Mouse (Mus musculus) embryonic facial prominence, embryonic 13.5 days (tissue): Measurements from ENCODE around the gene Fgfr2. TPM values are rescaled to one million over a fixed set of nuclear protein-coding genes. Genes with fewer than 3 reads are reported as not detected.

Experiments used
- ATAC-seq: fragments of 200-750 bp; cut with Nextera tagmentation; 2 replicates; pipeline ENCODE4 v1.8.0; 2017; ENCODE audit warnings: low read depth; ENCODE audit not compliant: insufficient number of reproducible peaks, insufficient read depth, low FRiP score, low TSS enrichment
- H3K27ac ChIP-seq: fragments of 300-500 bp; sonication (generic); 2 replicates; pipeline ENCODE4 v1.5.1; 2015; ENCODE audit warnings: moderate library complexity, mild to moderate bottlenecking, inconsistent platforms
- H3K27me3 ChIP-seq: fragments of 300-500 bp; sonication (generic); 2 replicates; pipeline ENCODE4 v1.6.1; 2015; ENCODE audit warnings: mild to moderate bottlenecking, inconsistent platforms
- H3K36me3 ChIP-seq: fragments of 300-500 bp; sonication (generic); 2 replicates; pipeline ENCODE4 v1.6.1; 2015; ENCODE audit warnings: mild to moderate bottlenecking, inconsistent platforms
- H3K4me1 ChIP-seq: fragments of 300-500 bp; sonication (generic); 2 replicates; pipeline ENCODE4 v1.6.1; 2015; ENCODE audit warnings: inconsistent platforms
- H3K4me2 ChIP-seq: fragments of 300-500 bp; sonication (generic); 2 replicates; pipeline ENCODE4 v1.6.1; 2015; ENCODE audit warnings: moderate library complexity, mild to moderate bottlenecking, inconsistent platforms
- H3K4me3 ChIP-seq: fragments of 300-500 bp; sonication (generic); 2 replicates; pipeline ENCODE4 v1.5.1; 2015; ENCODE audit warnings: mild to moderate bottlenecking, inconsistent platforms
- H3K9ac ChIP-seq: fragments of 300-500 bp; sonication (generic); 2 replicates; pipeline ENCODE4 v1.6.1; 2015; ENCODE audit warnings: mild to moderate bottlenecking, inconsistent platforms
- H3K9me3 ChIP-seq: fragments of 300-500 bp; sonication (generic); 2 replicates; pipeline ENCODE4 v1.6.1; 2016; ENCODE audit warnings: inconsistent platforms
- WGBS: fragments of 180-500 bp; shearing (Covaris S2); methylation state at CpG from one replicate; pipeline ENCODE4 v1.1.7; 2015; ENCODE audit warnings: mixed read lengths; 5-methylcytosine and 5-hydroxymethylcytosine counted together
- polyA plus RNA-seq: library from polyadenylated mRNA; unstranded; fragments of >200 nt; fragmentation: Nextera tagmentation; extraction: Ambion mirVana; gene quantifications from 2 replicates; pipeline ENCODE4 v1.2.1, GENCODE M21; 2015

The Fgfr2 gene
- polyA plus RNA-seq, 1 experiment from 2014 or later: 174 TPM

DNA sequence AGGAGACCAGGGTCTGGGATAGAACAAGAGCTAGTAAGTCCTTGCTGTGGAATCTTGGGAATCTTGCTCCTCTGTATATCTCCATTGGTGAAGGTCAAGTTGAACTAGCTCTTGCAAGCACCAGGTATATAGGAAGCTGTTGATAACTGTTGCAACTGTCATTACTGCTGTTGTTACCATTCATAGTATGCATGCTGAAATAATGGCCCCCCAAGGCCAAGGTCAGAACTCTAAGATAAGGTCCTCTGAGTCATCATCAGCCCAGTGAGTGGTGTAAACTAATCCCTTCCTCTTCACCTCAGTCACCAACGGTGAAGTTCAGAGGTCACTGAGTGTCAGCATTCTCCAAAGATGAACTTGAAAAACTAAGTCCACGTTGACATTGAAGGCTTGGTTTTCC is 710.6 kb downstream of the Fgfr2 start:
- no peak overlapping the region for H3K4me3 ChIP-seq
- H3K27me3 ChIP-seq: no peaks in the 10 kb centered on the region
- peaks cover 14% of the 10 kb centered on the region for H3K4me1 ChIP-seq
- no peak overlapping the region for H3K9ac ChIP-seq
- no peak overlapping the region for H3K27ac ChIP-seq
- H3K36me3 ChIP-seq: no peaks in the 10 kb centered on the region
- H3K9me3 ChIP-seq: no peaks in the 10 kb centered on the region
- no peak for ATAC-seq
- WGBS: 54% methylated on average over 2 of the region's 2 CpGs
- no peak overlapping the region for H3K4me2 ChIP-seq

DNA sequence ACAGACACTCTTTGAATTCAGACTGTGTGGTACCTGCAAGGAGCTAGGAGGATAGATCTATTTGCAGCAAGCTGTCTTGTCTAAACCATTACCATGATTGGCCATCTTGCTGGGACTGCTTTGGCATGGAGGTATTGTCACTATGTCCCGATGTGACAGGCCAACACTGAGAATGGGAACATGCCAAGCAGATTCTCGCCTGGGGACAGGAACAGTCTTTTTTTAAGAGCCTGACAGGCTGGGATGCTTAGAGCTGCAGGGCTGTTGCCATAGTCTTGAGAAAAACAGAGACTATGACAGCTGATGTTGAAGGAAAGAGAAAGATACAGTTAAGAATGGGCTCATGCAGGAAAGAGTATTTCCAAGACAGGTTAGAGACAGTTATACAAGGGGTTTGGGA is 711.4 kb downstream of the Fgfr2 start:
- H3K4me2 ChIP-seq: no peak overlapping the region
- no peaks in the 10 kb centered on the region for H3K9me3 ChIP-seq
- no peaks in the 10 kb centered on the region for H3K27me3 ChIP-seq
- H3K36me3 ChIP-seq: no peaks in the 10 kb centered on the region
- no peak overlapping the region for H3K27ac ChIP-seq
- peaks cover 18% of the 10 kb centered on the region for H3K4me1 ChIP-seq
- no peak for ATAC-seq
- H3K4me3 ChIP-seq: no peak overlapping the region
- 72% methylated on average over 2 of the region's 2 CpGs for WGBS
- no peak overlapping the region for H3K9ac ChIP-seq

DNA sequence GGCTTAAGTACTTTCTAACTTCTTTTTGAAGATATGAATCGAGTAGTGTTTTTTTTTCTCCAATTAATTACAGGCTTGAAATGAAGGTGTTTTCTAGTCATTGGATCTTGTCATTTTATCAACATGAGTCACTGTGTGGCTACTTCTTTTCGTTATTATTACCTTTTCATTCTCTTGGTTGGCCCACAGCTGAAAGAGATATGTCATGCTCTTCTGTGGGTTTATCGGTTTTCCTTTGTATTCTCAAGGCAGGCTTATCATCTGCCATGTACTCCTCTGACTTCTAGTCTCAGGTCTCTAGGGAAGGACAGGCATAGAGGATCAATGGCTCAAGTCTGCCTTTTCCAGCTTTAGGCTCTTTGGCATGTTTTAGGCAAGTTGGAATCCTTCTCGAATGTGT is 712.2 kb downstream of the Fgfr2 start:
- no peak for ATAC-seq
- no peak overlapping the region for H3K4me3 ChIP-seq
- H3K27me3 ChIP-seq: no peaks in the 10 kb centered on the region
- H3K9ac ChIP-seq: no peak overlapping the region
- WGBS: 87% methylated on average over 4 of the region's 4 CpGs
- no peaks in the 10 kb centered on the region for H3K36me3 ChIP-seq
- H3K27ac ChIP-seq: no peak overlapping the region
- H3K4me2 ChIP-seq: no peak overlapping the region
- H3K9me3 ChIP-seq: no peaks in the 10 kb centered on the region
- H3K4me1 ChIP-seq: peaks cover 21% of the 10 kb centered on the region

DNA sequence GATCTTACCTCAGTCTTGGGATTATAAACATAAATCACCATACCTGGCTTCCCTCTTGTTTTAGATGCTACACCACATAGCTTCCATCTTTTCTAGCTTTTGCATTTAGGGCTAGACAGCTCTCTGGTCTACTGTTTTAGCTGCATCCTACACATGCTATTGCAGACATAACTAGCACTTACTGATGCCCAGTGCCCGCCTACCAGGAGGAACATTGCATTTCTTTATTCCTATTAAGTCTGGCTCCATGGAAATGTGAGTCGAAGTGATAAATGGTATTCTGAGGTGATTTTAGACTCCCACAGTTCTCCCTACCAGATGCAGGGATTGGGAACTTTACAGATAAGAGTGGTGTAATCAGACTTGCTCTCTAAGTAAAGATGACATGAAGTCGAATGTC is 713.3 kb downstream of the Fgfr2 start:
- Histone ChIP-seq H3K4me3 (no peak overlapping the region), H3K27ac (no peak overlapping the region), H3K36me3 (no peaks in the 10 kb centered on the region), H3K9me3 (no peaks in the 10 kb centered on the region), H3K27me3 (no peaks in the 10 kb centered on the region), H3K4me1 (peaks cover 32% of the 10 kb centered on the region), H3K4me2 (no peak overlapping the region), H3K9ac (no peak overlapping the region)
- WGBS: 84% methylated on average over 3 of the region's 3 CpGs
- ATAC-seq: no peak

DNA sequence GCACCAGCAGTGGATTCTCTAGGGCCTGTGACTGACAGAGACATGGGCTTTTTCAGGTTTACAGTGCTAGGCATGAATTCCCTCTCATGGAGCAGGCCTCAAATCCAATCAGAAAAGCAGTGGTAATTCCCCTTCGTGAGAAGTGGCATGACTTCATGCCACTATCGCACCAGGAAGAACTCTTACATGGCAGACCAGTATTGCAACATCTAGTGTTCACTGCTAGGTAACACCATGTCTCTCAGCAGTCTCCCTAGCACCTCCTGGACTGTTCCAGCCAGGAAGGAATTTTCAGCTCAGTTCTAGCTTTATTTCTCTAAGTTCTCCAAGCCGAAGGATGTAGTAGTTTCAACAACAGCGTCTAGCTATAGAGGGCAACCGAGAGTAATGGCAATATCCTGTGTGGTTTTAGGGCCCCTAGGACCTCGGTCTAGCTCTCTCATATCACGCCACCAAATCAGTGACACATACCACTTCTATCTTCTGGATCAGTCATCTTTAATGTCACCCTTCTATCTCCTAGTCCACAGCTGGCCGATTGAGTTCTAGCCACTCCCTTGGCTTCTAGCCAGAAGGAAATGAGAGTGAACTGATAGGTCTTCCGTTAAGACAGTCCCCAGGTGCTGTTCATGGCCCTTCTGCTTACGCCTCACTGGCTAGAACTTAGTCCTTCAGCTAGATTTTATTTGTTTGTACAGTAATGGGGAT is 720.6 kb downstream of the Fgfr2 start:
- Histone ChIP-seq H3K27ac (no peak overlapping the region), H3K27me3 (no peaks in the 10 kb centered on the region), H3K4me1 (peaks cover 41% of the 10 kb centered on the region), H3K9ac (no peak overlapping the region), H3K4me2 (no peak overlapping the region), H3K4me3 (no peak overlapping the region), H3K9me3 (no peaks in the 10 kb centered on the region), H3K36me3 (no peaks in the 10 kb centered on the region)
- 81% methylated on average over 10 of the region's 10 CpGs for WGBS
- ATAC-seq: no peak

DNA sequence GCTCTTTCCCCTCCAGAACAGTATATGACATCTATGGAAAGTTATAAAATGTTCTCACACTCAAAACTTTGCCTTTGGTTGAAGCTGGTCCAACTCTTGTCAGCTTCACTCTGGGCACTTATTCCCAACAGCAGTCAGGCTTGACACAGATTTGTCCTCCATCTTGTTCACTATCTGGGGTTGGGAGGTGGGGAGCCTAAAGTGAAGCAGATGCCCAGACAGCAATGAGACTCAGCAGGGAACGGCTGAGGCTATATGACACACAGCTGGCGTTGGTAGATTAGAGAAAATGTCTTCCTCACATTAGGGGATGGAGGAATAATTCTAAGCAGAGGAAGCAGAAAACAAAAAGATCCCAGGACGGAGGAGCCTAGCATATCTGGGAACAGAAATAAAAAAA is 724.7 kb downstream of the Fgfr2 start:
- WGBS: 57% methylated on average over 3 of the region's 3 CpGs
- no peaks in the 10 kb centered on the region for H3K36me3 ChIP-seq
- H3K27me3 ChIP-seq: no peaks in the 10 kb centered on the region
- no peak overlapping the region for H3K4me3 ChIP-seq
- H3K4me2 ChIP-seq: no peak overlapping the region
- no peak for ATAC-seq
- H3K9ac ChIP-seq: no peak overlapping the region
- H3K27ac ChIP-seq: no peak overlapping the region
- peaks cover 25% of the 10 kb centered on the region for H3K4me1 ChIP-seq
- no peaks in the 10 kb centered on the region for H3K9me3 ChIP-seq

DNA sequence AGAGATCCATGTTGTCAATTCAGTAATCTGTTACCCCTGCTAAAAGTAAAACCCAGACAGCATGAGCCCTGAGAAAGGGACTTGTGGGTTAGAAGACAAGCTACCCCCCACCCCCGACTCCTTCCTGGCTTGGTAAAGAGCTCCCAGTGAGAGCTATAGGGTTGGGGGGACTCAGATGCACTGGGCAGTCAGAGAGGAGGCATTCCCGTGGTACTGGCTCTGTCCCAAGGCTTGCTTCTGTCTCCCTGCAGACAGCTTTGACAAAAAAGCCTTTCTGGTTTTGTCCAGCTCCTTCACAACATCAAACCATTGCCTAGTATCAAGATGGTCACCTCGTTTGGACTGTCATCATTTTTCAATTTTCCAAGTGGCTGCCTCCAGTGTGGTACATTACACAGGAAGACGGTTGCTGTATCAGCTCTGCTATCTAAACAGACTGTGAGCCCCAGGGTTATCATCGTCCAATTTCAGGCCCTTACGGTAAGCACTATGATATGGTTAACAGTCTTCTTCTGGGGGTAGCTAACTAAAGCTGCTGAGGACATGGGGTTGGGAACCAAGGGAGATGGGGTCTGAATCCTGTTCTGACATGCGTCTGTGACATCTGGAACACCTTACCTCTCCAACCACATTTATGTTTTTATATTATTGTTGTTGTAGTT is 726.4 kb downstream of the Fgfr2 start:
- no peak for ATAC-seq
- H3K4me1 ChIP-seq: peaks cover 21% of the 10 kb centered on the region
- H3K36me3 ChIP-seq: no peaks in the 10 kb centered on the region
- H3K9me3 ChIP-seq: no peaks in the 10 kb centered on the region
- no peak overlapping the region for H3K9ac ChIP-seq
- 62% methylated on average over 7 of the region's 7 CpGs for WGBS
- no peak overlapping the region for H3K4me2 ChIP-seq
- H3K27ac ChIP-seq: peak overlapping the region; percentile 29; the same call in 1 of the 2 replicates
- H3K27me3 ChIP-seq: no peaks in the 10 kb centered on the region
- no peak overlapping the region for H3K4me3 ChIP-seq

DNA sequence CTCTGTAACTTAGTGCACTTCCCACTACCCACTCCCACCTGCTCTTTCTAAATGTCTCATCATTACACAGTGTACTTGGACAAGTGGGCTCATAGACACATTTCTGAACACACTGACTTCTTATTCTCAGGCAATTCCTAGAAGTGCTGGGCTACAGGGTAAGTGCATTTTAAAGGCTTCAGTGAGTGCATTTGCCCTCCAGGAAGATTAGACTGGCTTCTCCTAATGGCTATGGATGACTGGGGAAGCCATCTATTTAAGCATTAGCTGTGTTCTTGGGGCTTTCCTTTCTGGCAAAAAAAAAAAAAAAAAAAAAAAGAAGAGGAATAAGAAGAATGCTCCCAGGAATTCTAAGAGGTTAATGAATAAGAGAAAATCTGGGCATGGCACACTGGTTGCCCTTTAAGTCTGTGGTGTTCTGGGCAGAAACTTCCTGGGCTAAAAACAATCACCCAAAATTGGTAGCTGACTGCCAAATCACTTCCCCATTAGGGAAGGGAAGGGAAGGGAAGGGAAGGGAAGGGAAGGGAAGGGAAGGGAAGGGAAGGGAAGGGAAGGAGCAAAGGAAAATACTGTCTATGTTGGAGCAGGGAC is 729.5 kb downstream of the Fgfr2 start:
- H3K27ac ChIP-seq: no peak overlapping the region
- H3K27me3 ChIP-seq: no peaks in the 10 kb centered on the region
- no peaks in the 10 kb centered on the region for H3K9me3 ChIP-seq
- no peak overlapping the region for H3K4me2 ChIP-seq
- peaks cover 35% of the 10 kb centered on the region for H3K4me1 ChIP-seq
- no peaks in the 10 kb centered on the region for H3K36me3 ChIP-seq
- no peak overlapping the region for H3K4me3 ChIP-seq
- ATAC-seq: no peak
- no peak overlapping the region for H3K9ac ChIP-seq

DNA sequence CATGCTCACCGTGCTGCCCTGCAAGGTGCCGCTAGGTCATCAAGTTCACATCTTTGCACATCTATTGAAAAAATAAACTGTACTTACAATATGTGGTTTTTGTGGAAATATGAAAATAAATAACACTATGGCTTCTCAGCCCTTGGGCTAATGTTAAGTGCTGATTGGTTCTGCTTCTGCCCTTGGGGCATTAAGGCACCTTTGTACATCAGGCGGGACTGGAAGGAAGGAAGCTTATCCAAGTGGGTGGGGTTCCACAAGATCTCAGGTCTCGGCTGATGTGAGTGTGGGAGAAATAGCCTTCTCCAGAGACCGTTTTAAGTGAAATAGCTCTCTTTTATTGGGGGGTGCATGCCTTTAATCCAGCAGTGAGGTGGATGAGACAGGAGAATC is 730.1 kb downstream of the Fgfr2 start:
- Histone ChIP-seq H3K9ac (no peak overlapping the region), H3K9me3 (no peaks in the 10 kb centered on the region), H3K36me3 (no peaks in the 10 kb centered on the region), H3K27ac (no peak overlapping the region), H3K4me2 (no peak overlapping the region), H3K27me3 (no peaks in the 10 kb centered on the region), H3K4me3 (no peak overlapping the region), H3K4me1 (peaks cover 35% of the 10 kb centered on the region)
- 77% methylated on average over 5 of the region's 5 CpGs for WGBS
- ATAC-seq: no peak

DNA sequence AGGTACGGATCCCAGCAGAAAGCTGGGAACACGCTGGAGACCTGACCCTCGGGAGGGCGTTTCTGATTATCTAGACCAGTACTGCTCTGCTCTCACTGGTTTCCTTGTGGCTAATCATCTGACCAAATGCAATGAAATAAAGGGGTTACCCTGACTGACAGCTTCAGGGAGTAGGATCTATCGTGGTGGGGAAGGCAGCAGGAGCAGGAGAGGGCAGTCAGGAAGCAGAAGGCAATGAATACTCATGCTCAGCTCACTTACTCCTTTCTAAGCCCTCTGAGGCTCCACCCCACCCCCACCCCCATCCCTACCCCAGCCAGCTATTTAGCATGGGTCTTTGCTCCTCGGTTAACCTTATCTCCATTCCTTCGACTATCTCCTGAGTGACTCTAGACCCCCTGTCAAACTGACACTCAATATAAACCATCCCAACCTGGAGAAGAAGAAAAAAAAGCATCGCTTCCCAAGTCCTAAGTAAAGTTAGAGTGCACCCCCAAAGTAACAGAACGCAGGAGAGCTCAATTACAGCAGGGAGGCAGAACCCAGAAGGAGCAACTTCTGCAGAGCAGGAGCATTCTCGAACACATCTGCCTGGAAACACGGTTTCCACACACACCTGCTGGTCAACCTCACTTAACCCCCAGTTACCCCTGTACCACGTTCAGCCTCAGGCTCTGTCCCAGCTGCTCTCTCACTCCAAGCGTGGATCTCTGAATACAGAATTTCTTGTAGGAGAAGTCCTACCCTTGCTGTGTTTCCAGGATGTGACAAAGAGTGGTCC is 730.7 kb downstream of the Fgfr2 start:
- Histone ChIP-seq H3K9ac (no peak overlapping the region), H3K9me3 (no peaks in the 10 kb centered on the region), H3K4me3 (no peak overlapping the region), H3K27ac (no peak overlapping the region), H3K4me1 (peaks cover 35% of the 10 kb centered on the region), H3K4me2 (no peak overlapping the region), H3K27me3 (no peaks in the 10 kb centered on the region), H3K36me3 (no peaks in the 10 kb centered on the region)
- WGBS: 66% methylated on average over 13 of the region's 13 CpGs
- ATAC-seq: no peak

DNA sequence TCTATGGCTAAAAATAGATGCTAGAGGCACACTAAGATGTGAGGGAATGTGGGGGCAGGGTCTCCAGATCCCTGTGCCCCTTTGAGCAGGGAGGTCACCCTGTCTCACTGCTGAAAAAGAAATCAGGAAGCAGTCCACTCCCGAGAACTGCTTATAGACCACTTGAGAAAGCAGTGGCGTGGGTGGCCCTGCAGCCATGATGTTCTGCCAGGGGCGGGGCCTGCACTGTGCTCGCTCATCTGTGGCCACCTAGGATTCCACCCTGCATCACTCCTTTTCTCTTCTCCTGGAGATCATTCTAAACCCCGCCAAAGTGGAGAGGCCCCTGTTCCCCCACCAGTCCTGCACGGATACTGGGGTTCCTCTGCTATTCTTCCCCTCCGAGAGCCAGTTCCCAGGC is 733.7 kb downstream of the Fgfr2 start:
- no peak overlapping the region for H3K27ac ChIP-seq
- 0 out of 2 replicates have a peak, but pooled peaks cover 4% of the 10 kb centered on the region for H3K27me3 ChIP-seq
- no peaks in the 10 kb centered on the region for H3K36me3 ChIP-seq
- H3K4me2 ChIP-seq: no peak overlapping the region
- WGBS: 70% methylated on average over 7 of the region's 7 CpGs
- H3K9me3 ChIP-seq: no peaks in the 10 kb centered on the region
- ATAC-seq: no peak
- H3K4me3 ChIP-seq: no peak overlapping the region
- no peak overlapping the region for H3K9ac ChIP-seq
- peaks cover 29% of the 10 kb centered on the region for H3K4me1 ChIP-seq
